Mouse (Mus musculus): ENCODE results near the gene 4933402E13Rik.

GRCm38 (mm10) chrX:62283199-62283598 lies at the start of gene 4933402E13Rik:
- TF ChIP-seq CTCF (IDR thresholded peaks at IDR 0.05; ENCODE audit: insufficient read depth, low read length) (no peak), POLR2A (IDR thresholded peaks at IDR 0.05; ENCODE audit: borderline replicate concordance, extremely low read depth, low read depth, low read length) (no peak)
